Mouse (Mus musculus): ENCODE measurements around the gene Pltp.

GRCm38 (mm10) chr2:164871602-164872303 lies 14.2 kb upstream of the Pltp start:
- TF ChIP-seq CTCF (IDR thresholded peaks at IDR 0.05; ENCODE audit: borderline replicate concordance, insufficient read depth, low read depth, low read length) (no peak), POLR2A (IDR thresholded peaks at IDR 0.05; ENCODE audit: borderline replicate concordance, insufficient read depth, low read length) (no peak)

All from cerebellum, adult 2 months (tissue).